8 mouse cellular contexts compared by ENCODE assay signal in genomic region chr1:171387099-171387498, GRCm38 (mm10). TPM values are rescaled to one million over a fixed set of nuclear protein-coding genes. Genes with fewer than 3 reads are reported as not detected.
A peak's percentile ranks its signal among the peaks of the same experiment; 100 is the strongest.
DNase-seq lines count a peak whose midpoint lies in the region; TF ChIP-seq lines count a peak whose summit lies in the region.

No protein-coding gene starts in this region.

- DNase-seq in cerebellum, adult 2 months = no peak
- no peak for DNase-seq in cerebellum, adult 11 months
- DNase-seq in left cerebral cortex, postnatal 4 days = peak; percentile 41
- DNase-seq in left cerebral cortex, adult 8-10 months (ENCODE audit: low spot score in 2 of 2) = no peak
- DNase-seq in forelimb bud, embryonic 11.5 days (ENCODE audit: low read depth, low spot score) = peak; percentile 60
- DNase-seq in spleen, adult 2 months (ENCODE audit: low read depth in 1 of 2, low spot score in 2 of 2) = peak in 1 of 2 experiments; percentile 49
- no peak for DNase-seq in layer of hippocampus, postnatal 36 days
- no peak for DNase-seq in right cerebral cortex, postnatal 10 days (ENCODE audit: low spot score in 2 of 2)

- no peak overlapping the region for H3K27ac ChIP-seq in cerebellum, adult 2 months (ENCODE audit: insufficient read depth, low read length)
- peak overlapping the region; percentile 99; the same call in 1 of the 2 replicates for H3K27ac ChIP-seq in spleen, adult 2 months (ENCODE audit: insufficient read depth, low read length)

- TF ChIP-seq CTCF in cerebellum, adult 2 months (IDR thresholded peaks at IDR 0.05; ENCODE audit: borderline replicate concordance, insufficient read depth, low read depth, low read length) = peak; percentile 31; the same call in 1 of the 2 replicates
- TF ChIP-seq CTCF in spleen, adult 2 months (IDR thresholded peaks at IDR 0.05; ENCODE audit: extremely low read depth, insufficient read depth, insufficient read length, insufficient replicate concordance) = peak; percentile 41; the same call in 1 of the 2 replicates

- no peak overlapping the region for H3K4me3 ChIP-seq in cerebellum, adult 2 months (replicated peaks; ENCODE audit: insufficient read depth, low read depth, low read length)
- H3K4me3 ChIP-seq in spleen, adult 2 months (ENCODE audit: extremely low read depth, insufficient read depth, insufficient read length) = no peak overlapping the region

- no peaks in the 10 kb centered on the region for H3K27me3 ChIP-seq in cerebellum, adult 2 months (ENCODE audit: control insufficient read depth, insufficient read depth, low read length)
- H3K27me3 ChIP-seq in spleen, adult 2 months (ENCODE audit: control insufficient read depth, insufficient read depth, low read length) = no peaks in the 10 kb centered on the region

- 35% methylated on average over 6 of the region's 6 CpGs for WGBS in cerebellum, adult 2 months
- 51% methylated on average over 6 of the region's 6 CpGs for WGBS in spleen, adult 2 months

- 0 out of 2 replicates have a peak, but pooled peaks cover 1% of the 10 kb centered on the region for H3K36me3 ChIP-seq in spleen, adult 2 months (ENCODE audit: control insufficient read depth, insufficient read depth, low read length)

- intact Hi-C loops in left cerebral cortex, postnatal 4 days (cut with DNase I) = no loop called here

- H3K4me1 ChIP-seq in cerebellum, adult 2 months (ENCODE audit: control insufficient read depth, insufficient read depth, low read length) = no peaks in the 10 kb centered on the region
- peaks cover 17% of the 10 kb centered on the region; the same call in 1 of the 2 replicates for H3K4me1 ChIP-seq in spleen, adult 2 months (ENCODE audit: control insufficient read depth, insufficient read depth, insufficient read length)

- no peak for TF ChIP-seq POLR2A in cerebellum, adult 2 months (IDR thresholded peaks at IDR 0.05; ENCODE audit: borderline replicate concordance, insufficient read depth, low read length)
- no peak for TF ChIP-seq POLR2A in spleen, adult 2 months (IDR thresholded peaks at IDR 0.05; ENCODE audit: low read depth, low read length)

RNA-seq across cellular contexts. Expression of gene Arhgap30, which starts 1.7 kb away (rescaled TPM):
- 0.65 and 0.68 TPM in 2 replicates for polyA plus RNA-seq in cerebellum, adult 2 months (2012; rRNA removed)
- 1 to 10 TPM in 1 of 2 experiments, under 1 TPM in 1; 0.98 to 1.6 TPM for total RNA-seq in left cerebral cortex, postnatal 4 days (2021)
- total RNA-seq in left cerebral cortex, adult 8-10 months (2022) = 1 to 10 TPM; 2.1 to 5.5 (median 3.0) TPM
- polyA plus RNA-seq in spleen, adult 2 months (2012; rRNA removed) = 79.5 and 88.3 TPM in 2 replicates
- total RNA-seq in layer of hippocampus, postnatal 36 days (2021) = 1 to 10 TPM; 2.0 to 2.1 TPM

RNA-seq across cellular contexts. Expression of gene Nectin4, which starts 17.2 kb away (rescaled TPM):
- polyA plus RNA-seq in cerebellum, adult 2 months (2012; rRNA removed) = 11.9 and 12.5 TPM in 2 replicates
- 1 to 10 TPM in 1 of 2 experiments, under 1 TPM in 1; 0.88 to 1.2 TPM for total RNA-seq in left cerebral cortex, postnatal 4 days (2021)
- total RNA-seq in left cerebral cortex, adult 8-10 months (2022) = 1 to 10 TPM; 4.3 to 4.9 (median 4.6) TPM
- polyA plus RNA-seq in spleen, adult 2 months (2012; rRNA removed) = 1.4 and 2.0 TPM in 2 replicates
- total RNA-seq in layer of hippocampus, postnatal 36 days (2021) = 1 to 10 TPM; 3.6 to 4.7 TPM

RNA-seq across cellular contexts. Expression of gene Usf1, which starts 24.0 kb away (rescaled TPM):
- 98.7 and 107 TPM in 2 replicates for polyA plus RNA-seq in cerebellum, adult 2 months (2012; rRNA removed)
- total RNA-seq in left cerebral cortex, postnatal 4 days (2021) = 100 to 1,000 TPM; 130 to 141 TPM
- total RNA-seq in left cerebral cortex, adult 8-10 months (2022) = 100 to 1,000 TPM in 1 of 4 experiments, 10 to 100 TPM in 3; 89.5 to 102 (median 96.9) TPM
- polyA plus RNA-seq in spleen, adult 2 months (2012; rRNA removed) = 130 and 132 TPM in 2 replicates
- 100 to 1,000 TPM; 114 to 132 TPM for total RNA-seq in layer of hippocampus, postnatal 36 days (2021)

RNA-seq across cellular contexts. Expression of gene Klhdc9, which starts 26.5 kb away (rescaled TPM):
- polyA plus RNA-seq in cerebellum, adult 2 months (2012; rRNA removed) = 7.9 and 8.2 TPM in 2 replicates
- 1 to 10 TPM; 4.4 to 4.8 TPM for total RNA-seq in left cerebral cortex, postnatal 4 days (2021)
- 10 to 100 TPM in 3 of 4 experiments, 1 to 10 TPM in 1; 10.0 to 12.8 (median 12.4) TPM for total RNA-seq in left cerebral cortex, adult 8-10 months (2022)
- polyA plus RNA-seq in spleen, adult 2 months (2012; rRNA removed) = 0.20 and 0.62 TPM in 2 replicates
- 1 to 10 TPM; 4.1 to 4.7 TPM for total RNA-seq in layer of hippocampus, postnatal 36 days (2021)

RNA-seq across cellular contexts. Expression of gene Tstd1, which starts 31.6 kb away (rescaled TPM):
- 2.2 and 3.2 TPM in 2 replicates for polyA plus RNA-seq in cerebellum, adult 2 months (2012; rRNA removed)
- 1 to 10 TPM; 2.9 to 5.8 TPM for total RNA-seq in left cerebral cortex, postnatal 4 days (2021)
- total RNA-seq in left cerebral cortex, adult 8-10 months (2022) = 1 to 10 TPM; 1.5 to 3.2 (median 2.4) TPM
- 3.1 and 4.1 TPM in 2 replicates for polyA plus RNA-seq in spleen, adult 2 months (2012; rRNA removed)
- 1 to 10 TPM; 4.1 to 5.9 TPM for total RNA-seq in layer of hippocampus, postnatal 36 days (2021)

Comparison
In these comparisons a context has a peak if more than half of its experiments do, and no peak if none do; other contexts are left out.
1. DNase-seq: peak in left cerebral cortex, postnatal 4 days (single experiment) and forelimb bud, embryonic 11.5 days (single experiment); none in cerebellum, adult 2 months (0 of 2), cerebellum, adult 11 months (single experiment), left cerebral cortex, adult 8-10 months (0 of 2), layer of hippocampus, postnatal 36 days (0 of 2) and right cerebral cortex, postnatal 10 days (0 of 2).